Mouse (Mus musculus) layer of hippocampus, adult 8-10 months (tissue): ENCODE results near the gene Trim71. TPM values are rescaled to one million over a fixed set of nuclear protein-coding genes. Genes with fewer than 3 reads are reported as not detected.

Source experiments
- DNase-seq, 2 experiments: peaks; one replicate each; pipeline ENCODE4 v3.0.0; 2022; ENCODE audit warnings: low spot score in 2 of 2
- total RNA-seq, 4 experiments: library from RNA; stranded (reverse); gene quantifications; 2 replicates each; pipeline ENCODE4 v1.2.4; 2022

Trim71 gene
- total RNA-seq, 4 experiments from 2014 or later: 1.3 to 1.9 (median 1.6) TPM

DNA sequence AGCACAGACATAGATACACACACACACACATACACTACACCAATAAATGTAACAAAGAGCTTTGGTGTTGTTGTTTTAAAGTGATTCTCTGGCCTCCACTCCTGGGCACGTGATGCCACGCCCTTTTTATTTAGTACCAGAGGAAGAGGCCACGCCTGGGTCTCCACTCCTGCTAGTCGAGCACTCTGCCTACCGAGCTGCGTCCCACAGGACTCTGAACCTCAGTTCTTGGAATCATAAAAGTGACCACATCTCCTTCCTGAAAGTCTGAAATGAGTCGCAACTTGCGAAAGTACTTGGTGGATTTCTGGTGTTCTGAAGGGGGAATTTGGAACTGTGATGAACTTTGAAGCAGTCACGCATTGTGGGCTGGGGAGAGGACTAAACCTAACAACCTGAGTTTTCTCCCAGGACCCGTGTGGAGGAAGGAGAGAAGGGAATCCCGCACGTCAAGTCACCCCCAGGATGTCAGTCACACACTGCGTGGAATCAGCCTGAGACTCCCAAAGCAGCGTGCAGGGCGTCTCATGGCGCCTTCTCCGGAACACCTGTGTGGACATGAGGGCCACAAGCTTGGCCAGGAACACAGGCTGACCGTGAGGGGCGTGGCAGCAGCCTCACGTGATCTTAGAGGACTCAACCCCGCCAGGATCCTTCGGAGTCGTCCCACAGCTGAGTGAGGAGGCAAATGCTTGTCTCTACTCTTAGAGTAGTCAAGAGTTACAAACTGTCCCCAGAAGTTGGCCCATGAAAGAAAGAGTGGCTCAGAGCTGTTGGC lies 76.5 kb downstream of the Trim71 start:
- no peak for DNase-seq

DNA sequence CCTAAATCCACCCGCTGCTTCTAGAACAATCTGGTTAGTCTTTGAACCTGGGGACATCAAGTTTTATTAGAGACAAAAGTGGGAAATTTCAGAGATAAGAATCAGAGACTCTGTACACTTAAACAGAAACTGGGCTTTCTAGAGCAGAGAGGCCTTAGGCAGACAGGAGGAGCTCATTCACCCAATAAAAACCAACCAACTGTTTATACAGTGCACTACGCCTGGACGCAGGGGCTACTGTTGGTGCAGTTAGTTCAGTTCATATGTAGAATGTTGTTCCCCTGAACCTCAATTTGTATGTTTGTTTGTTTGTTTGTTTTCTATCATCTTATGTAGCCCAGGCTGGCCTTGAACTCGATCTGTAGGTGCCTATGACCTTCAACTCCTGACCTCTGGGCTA lies 77.4 kb downstream of the Trim71 start:
- no peak for DNase-seq

DNA sequence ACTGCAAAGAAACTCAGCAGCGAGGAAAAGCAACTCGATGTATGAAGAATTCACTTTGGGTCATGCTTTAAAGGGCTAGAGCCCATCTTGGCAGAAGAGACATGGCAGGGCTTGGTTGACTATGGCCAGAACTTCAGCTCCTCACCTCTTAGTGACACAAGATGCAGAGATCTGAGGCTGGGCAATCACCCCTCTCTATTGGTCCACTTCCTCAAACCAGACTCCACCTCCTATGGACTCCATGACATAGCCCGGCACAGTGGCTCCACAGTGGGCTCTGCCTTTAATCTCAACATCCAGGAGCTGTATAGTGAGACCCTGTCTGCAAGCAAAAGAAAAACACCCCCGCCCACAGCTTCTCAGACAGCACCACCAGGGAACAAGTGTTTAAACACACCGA lies 79.4 kb downstream of the Trim71 start:
- no peak for DNase-seq

DNA sequence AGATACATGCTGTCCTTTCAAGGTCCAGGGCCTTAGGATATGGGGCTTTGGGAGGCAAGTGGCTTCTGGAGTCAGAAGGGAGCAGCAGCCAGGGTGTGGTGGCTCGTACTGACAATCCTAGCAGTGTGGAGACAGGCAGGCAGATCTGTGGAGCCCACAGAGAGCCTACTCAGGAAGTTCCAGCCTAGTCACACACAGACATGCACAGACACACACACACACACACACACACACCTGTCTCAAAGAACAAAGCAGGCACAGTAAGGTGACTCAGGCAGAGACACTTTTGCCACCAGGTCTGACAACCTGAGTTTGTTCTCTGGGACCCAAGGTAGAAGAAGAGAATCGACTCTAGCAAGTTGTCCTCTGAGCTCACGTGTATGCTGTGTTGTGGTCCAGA lies 83.2 kb downstream of the Trim71 start:
- DNase-seq: no peak

DNA sequence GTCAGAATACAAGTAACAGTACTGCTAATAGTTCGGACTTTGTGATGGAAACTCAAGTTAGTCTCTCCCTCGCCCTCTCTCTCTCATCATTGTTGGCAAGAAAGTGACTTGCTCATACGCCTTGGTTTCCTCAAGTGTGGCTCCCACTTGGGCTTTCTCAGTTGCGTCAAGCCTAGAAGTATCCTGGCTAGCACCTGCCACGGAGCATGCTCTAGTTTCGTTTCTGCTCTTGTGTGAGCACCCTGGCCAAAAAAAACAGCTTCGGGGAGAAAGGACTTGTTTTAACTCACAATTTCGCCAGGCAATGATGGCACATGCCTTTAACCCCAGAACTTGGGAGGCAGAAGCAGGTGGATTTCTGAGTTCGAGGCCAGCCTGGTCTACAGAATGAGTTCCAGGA lies 87.2 kb downstream of the Trim71 start:
- DNase-seq: no peak

DNA sequence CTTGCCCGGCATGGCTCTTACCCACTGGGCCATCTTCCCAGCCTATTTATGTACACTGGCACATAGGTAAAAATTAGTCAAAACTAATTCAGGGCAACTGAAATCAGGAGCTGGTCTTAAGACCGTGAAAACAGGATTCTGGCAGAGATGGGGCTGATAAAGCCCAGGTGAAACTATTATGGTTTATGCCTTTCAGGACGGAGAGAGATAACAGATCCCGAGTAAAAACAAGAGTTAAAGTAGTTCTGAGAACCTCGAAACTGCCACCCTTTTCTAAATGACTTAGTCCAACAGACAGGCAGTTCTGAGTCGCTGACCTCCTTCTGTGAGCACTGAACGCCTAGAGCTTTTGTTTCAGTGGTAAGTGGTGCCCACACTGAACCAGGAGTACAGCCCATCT lies 92.3 kb downstream of the Trim71 start:
- DNase-seq: no peak

DNA sequence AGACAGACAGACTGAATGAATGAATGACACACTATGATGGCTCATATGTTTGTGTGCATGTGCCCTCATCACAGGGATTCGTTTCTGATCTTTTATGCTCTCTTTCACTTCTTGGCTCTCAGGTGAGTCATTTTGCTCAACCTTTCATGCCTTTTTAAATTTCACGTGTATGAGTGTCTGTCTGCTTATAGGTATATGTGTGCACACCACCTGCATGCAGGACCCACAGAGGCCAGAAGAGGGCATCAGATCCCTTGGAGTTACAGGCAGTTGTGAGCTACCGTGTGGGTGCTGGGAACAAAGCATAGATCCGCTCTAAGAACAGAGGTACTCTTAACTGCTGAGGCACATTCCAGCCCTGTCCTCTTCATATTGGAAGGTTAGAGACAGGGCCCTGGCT lies 95.5 kb downstream of the Trim71 start:
- no peak for DNase-seq

DNA sequence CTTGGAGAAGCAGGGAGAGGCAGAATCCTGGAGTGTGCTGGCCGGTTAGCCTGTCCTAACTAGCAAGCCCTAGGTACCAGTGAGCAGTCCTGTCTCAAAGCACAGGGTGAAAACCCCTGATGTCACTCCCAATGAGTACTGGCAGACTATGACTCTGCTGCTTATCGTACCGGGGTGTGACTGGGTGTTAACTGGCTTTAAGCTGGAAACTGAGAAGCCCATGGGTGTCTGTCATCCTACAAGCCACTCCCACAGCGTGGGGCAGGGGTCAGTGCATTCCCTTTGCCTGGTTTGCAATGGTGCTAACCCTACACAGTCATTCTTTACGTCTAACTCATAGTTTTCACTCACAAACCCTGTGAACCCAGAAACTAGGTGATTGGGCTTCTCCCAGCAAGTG lies 96.0 kb downstream of the Trim71 start:
- DNase-seq: no peak

DNA sequence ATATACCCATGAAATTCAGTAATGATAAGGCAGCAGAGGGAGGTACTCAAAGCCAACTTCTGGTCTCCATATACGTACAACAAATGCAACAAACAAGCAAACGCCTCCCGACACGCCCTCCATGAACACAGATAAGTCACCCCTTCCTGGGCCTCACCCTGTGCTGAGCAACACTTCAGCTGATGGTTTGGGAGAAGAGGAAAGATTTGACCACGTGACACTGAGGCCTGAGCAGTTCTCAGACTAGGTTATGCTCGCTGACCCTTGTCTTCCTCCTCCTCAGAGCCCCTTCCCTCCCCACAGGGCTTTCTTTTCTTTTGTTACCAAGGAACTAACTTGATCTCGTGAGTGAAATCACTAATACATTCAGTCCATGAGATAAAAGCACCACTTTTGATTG lies 97.3 kb downstream of the Trim71 start:
- no peak for DNase-seq

DNA sequence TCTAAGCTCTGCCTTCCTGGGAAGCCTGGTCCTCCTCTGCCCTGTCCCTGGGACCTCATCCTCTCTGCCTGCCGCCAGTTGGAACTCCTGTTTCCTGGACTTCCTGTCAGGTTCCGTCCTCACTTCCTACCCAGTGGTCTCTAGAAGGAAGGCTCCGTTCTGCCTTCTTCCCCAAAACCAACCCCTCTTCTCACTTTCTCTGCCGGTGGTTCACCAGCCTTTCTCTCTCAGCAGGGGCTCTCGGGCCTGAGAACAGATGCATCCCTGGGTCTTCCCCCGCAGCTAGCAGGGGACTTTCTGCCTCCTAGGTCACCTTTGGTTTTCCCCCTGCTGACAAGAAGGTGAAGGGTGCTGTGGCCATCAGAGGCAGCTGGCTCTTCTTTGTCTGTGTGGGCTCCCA lies 98.7 kb downstream of the Trim71 start:
- DNase-seq: no peak

DNA sequence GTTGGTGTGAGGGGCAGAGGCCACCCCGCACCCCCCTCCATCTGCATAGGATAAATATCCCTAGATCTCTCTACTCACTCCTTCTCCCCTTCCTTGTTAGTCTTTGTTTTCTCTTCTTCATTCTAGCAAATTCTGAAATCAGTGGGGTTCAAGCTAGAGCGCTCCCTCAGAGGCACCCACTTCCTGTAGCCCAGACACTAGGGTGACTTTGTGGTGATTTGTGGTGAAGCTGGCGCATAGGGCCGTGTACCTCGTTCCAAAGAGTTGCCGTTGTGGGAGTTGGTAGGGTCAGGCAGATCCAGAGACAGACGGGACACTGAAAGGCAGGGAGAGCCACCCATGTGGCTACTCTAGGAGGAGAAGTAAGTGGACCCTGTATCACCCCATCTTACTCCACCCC lies 101.6 kb downstream of the Trim71 start:
- DNase-seq: no peak

DNA sequence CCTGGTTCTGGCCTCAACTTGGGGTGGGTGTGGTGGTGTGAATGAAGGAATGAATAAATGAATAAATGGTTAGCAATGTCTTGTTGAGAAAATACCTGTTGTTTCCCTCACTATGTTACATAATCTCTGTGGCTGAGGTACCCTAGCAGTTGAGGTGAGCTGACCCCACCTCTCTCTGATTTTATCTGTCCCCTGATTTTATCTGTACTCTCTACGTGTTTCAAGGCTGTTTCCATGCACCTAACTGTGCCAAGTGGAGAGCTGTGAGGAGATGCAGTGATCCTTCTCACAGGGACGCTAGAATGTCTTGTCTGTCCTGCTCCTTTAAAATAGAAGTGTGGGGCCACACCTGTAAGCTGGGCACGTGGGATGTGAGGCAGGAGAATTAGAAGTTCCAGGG lies 105.7 kb downstream of the Trim71 start:
- no peak for DNase-seq

Other genes starting within 250 kb of the Trim71 start
- not detected for gene Bcl2a1c, start 234.2 kb downstream of the Trim71 start, total RNA-seq
- gene Crtap, start 173.7 kb downstream of the Trim71 start, total RNA-seq: 1 to 10 TPM; 6.1 to 9.8 (median 8.3) TPM
- 10 to 100 TPM; 20.2 to 40.0 (median 30.7) TPM for gene Glb1, start 163.3 kb downstream of the Trim71 start, total RNA-seq
- gene Tmppe, start 163.3 kb downstream of the Trim71 start, total RNA-seq: 10 to 100 TPM; 10.6 to 13.4 (median 12.4) TPM
- not detected for gene Ccr4, start 59.5 kb downstream of the Trim71 start, total RNA-seq
- not detected for gene C130032M10Rik, start 48.7 kb downstream of the Trim71 start, total RNA-seq
- 10 to 100 TPM; 48.5 to 56.0 (median 53.2) TPM for gene Cnot10, start 75.8 kb upstream of the Trim71 start, total RNA-seq
- 10 to 100 TPM; 84.7 to 97.3 (median 90.5) TPM for gene Dync1li1, start 124.4 kb upstream of the Trim71 start, total RNA-seq
- gene Cmtm6, start 166.7 kb upstream of the Trim71 start, total RNA-seq: 10 to 100 TPM; 19.3 to 33.9 (median 25.7) TPM
- 1 to 10 TPM; 3.4 to 7.4 (median 5.3) TPM for gene Cmtm7, start 217.5 kb upstream of the Trim71 start, total RNA-seq